Mouse (Mus musculus) lung, embryonic 15.5 days (tissue): ENCODE results near the gene Pnrc2. TPM values are rescaled to one million over a fixed set of nuclear protein-coding genes. Genes with fewer than 3 reads are reported as not detected.

ENCODE experiments used
- ATAC-seq: fragments of 200-750 bp; cut with Nextera tagmentation; 2 replicates; pipeline ENCODE4 v1.8.0; 2017; ENCODE audit warnings: moderate number of reproducible peaks, borderline replicate concordance; ENCODE audit not compliant: low FRiP score, low TSS enrichment; ENCODE audit errors: extremely low read depth
- H3K27ac ChIP-seq: fragments of 300-500 bp; sonication (generic); 2 replicates; pipeline ENCODE4 v1.5.1; 2015; ENCODE audit warnings: moderate library complexity, mild to moderate bottlenecking, inconsistent platforms
- H3K27me3 ChIP-seq: fragments of 300-500 bp; sonication (generic); 2 replicates; pipeline ENCODE4 v1.6.1; 2015; ENCODE audit warnings: inconsistent platforms
- H3K36me3 ChIP-seq: fragments of 300-500 bp; sonication (generic); 2 replicates; pipeline ENCODE4 v1.6.1; 2015; ENCODE audit warnings: inconsistent platforms
- H3K4me1 ChIP-seq: fragments of 300-500 bp; sonication (generic); 2 replicates; pipeline ENCODE4 v1.6.1; 2015; ENCODE audit warnings: inconsistent platforms
- H3K4me2 ChIP-seq: fragments of 300-500 bp; sonication (generic); 2 replicates; pipeline ENCODE4 v1.6.1; 2015; ENCODE audit warnings: inconsistent platforms, mild to moderate bottlenecking, moderate library complexity
- H3K4me3 ChIP-seq: fragments of 300-500 bp; sonication (generic); 2 replicates; pipeline ENCODE4 v1.5.1; 2015; ENCODE audit warnings: mild to moderate bottlenecking, inconsistent platforms
- H3K9ac ChIP-seq: fragments of 300-500 bp; sonication (generic); 2 replicates; pipeline ENCODE4 v1.6.1; 2015; ENCODE audit warnings: inconsistent platforms
- H3K9me3 ChIP-seq: fragments of 300-500 bp; sonication (generic); 2 replicates; pipeline ENCODE4 v1.6.1; 2016; ENCODE audit warnings: inconsistent platforms
- WGBS: fragments of 180-500 bp; shearing (Covaris S2); methylation state at CpG from one replicate; pipeline ENCODE4 v1.1.7; 2015; 5-methylcytosine and 5-hydroxymethylcytosine counted together
- polyA plus RNA-seq: library from polyadenylated mRNA; unstranded; fragments of >200 nt; fragmentation: Nextera tagmentation; extraction: Ambion mirVana; gene quantifications from 2 replicates; pipeline ENCODE4 v1.2.1, GENCODE M21; 2015

The Pnrc2 gene
- polyA plus RNA-seq, 1 experiment from 2014 or later, result 220 TPM

- no peak for ATAC-seq
- H3K27ac ChIP-seq, result peak overlapping the region; percentile 99
- under 1% methylated on average over 16 of the region's 16 CpGs for WGBS
Observed at GRCm38 (mm10) chr4:135876583-135877020, 3.0 kb upstream of the Pnrc2 start.

GRCm38 (mm10) chr4:135875991-135876582 is 2.4 kb upstream of the Pnrc2 start:
- Histone ChIP-seq H3K9me3 (no peaks in the 10 kb centered on the region), H3K4me3 (peak overlapping the region; percentile 23; the same call in 1 of the 2 replicates), H3K27ac (peak overlapping the region; percentile 99), H3K9ac (peak overlapping the region; percentile 20; the same call in 1 of the 2 replicates), H3K4me2 (peak overlapping the region; percentile 56), H3K4me1 (peaks cover 43% of the 10 kb centered on the region), H3K27me3 (no peaks in the 10 kb centered on the region), H3K36me3 (peaks cover 9% of the 10 kb centered on the region)
- no peak for ATAC-seq
- WGBS, result 3% methylated on average over 9 of the region's 9 CpGs

More at GRCm38 (mm10) chr4:135876583-135877020, 3.0 kb upstream of the Pnrc2 start:
- peak overlapping the region; percentile 20; the same call in 1 of the 2 replicates for H3K9ac ChIP-seq
- H3K9me3 ChIP-seq, result no peaks in the 10 kb centered on the region
- H3K4me3 ChIP-seq, result peak overlapping the region; percentile 23
- peak overlapping the region; percentile 56 for H3K4me2 ChIP-seq
- peaks cover 7% of the 10 kb centered on the region; the same call in 1 of the 2 replicates for H3K36me3 ChIP-seq
- no peaks in the 10 kb centered on the region for H3K27me3 ChIP-seq
- peaks cover 40% of the 10 kb centered on the region for H3K4me1 ChIP-seq

GRCm38 (mm10) chr4:135875546-135875945 is 1.9 kb upstream of the Pnrc2 start:
- Histone ChIP-seq H3K27me3 (no peaks in the 10 kb centered on the region), H3K4me2 (peak overlapping the region; percentile 56), H3K4me3 (no peak overlapping the region), H3K27ac (peak overlapping the region; percentile 99), H3K9ac (peak overlapping the region; percentile 20; the same call in 1 of the 2 replicates), H3K9me3 (no peaks in the 10 kb centered on the region), H3K4me1 (peaks cover 45% of the 10 kb centered on the region), H3K36me3 (peaks cover 11% of the 10 kb centered on the region)
- ATAC-seq, result no peak
- 27% methylated on average over 7 of the region's 7 CpGs for WGBS

GRCm38 (mm10) chr4:135874564-135875535 is 1.2 kb upstream of the Pnrc2 start:
- no peak for ATAC-seq
- peak overlapping the region; percentile 70 for H3K4me2 ChIP-seq
- no peaks in the 10 kb centered on the region for H3K9me3 ChIP-seq
- no peak overlapping the region for H3K4me3 ChIP-seq
- H3K27me3 ChIP-seq, result no peaks in the 10 kb centered on the region
- peaks cover 48% of the 10 kb centered on the region for H3K4me1 ChIP-seq
- WGBS, result 73% methylated on average over 10 of the region's 10 CpGs
- peak overlapping the region; percentile 99 for H3K27ac ChIP-seq
- peaks cover 13% of the 10 kb centered on the region for H3K36me3 ChIP-seq
- peak overlapping the region; percentile 68; the same call in 1 of the 2 replicates for H3K9ac ChIP-seq

- Histone ChIP-seq H3K27ac (peak overlapping the region; percentile 99), H3K36me3 (peaks cover 16% of the 10 kb centered on the region), H3K9ac (peak overlapping the region; percentile 85), H3K27me3 (no peaks in the 10 kb centered on the region), H3K4me3 (peak overlapping the region; percentile 69), H3K4me2 (peak overlapping the region; percentile 80), H3K9me3 (no peaks in the 10 kb centered on the region), H3K4me1 (peaks cover 56% of the 10 kb centered on the region)
- 4% methylated on average over 17 of the region's 17 CpGs for WGBS
- ATAC-seq, result no peak
Observed at GRCm38 (mm10) chr4:135872589-135873391, 860 bp downstream of the Pnrc2 start.

GRCm38 (mm10) chr4:135872015-135872414 is 1.6 kb downstream of the Pnrc2 start:
- H3K9ac ChIP-seq, result peak overlapping the region; percentile 85
- H3K9me3 ChIP-seq, result no peaks in the 10 kb centered on the region
- WGBS, result 18% methylated on average over 3 of the region's 3 CpGs
- H3K4me3 ChIP-seq, result peak overlapping the region; percentile 69
- H3K27me3 ChIP-seq, result no peaks in the 10 kb centered on the region
- peaks cover 16% of the 10 kb centered on the region for H3K36me3 ChIP-seq
- H3K27ac ChIP-seq, result peak overlapping the region; percentile 99; the same call in 1 of the 2 replicates
- no peak for ATAC-seq
- peak overlapping the region; percentile 80 for H3K4me2 ChIP-seq
- peaks cover 54% of the 10 kb centered on the region for H3K4me1 ChIP-seq

- Histone ChIP-seq H3K27ac (no peak overlapping the region), H3K4me3 (peak overlapping the region; percentile 12), H3K27me3 (no peaks in the 10 kb centered on the region), H3K4me2 (peak overlapping the region; percentile 80), H3K9ac (0 out of 2 replicates have a peak overlapping the region, but pooled peaks have one; percentile 19), H3K4me1 (peaks cover 38% of the 10 kb centered on the region), H3K9me3 (no peaks in the 10 kb centered on the region), H3K36me3 (peaks cover 24% of the 10 kb centered on the region)
- ATAC-seq, result no peak
- 26% methylated on average over 2 of the region's 2 CpGs for WGBS
Observed at GRCm38 (mm10) chr4:135870227-135871023, 3.2 kb downstream of the Pnrc2 start.

GRCm38 (mm10) chr4:135868996-135869395 is 4.7 kb downstream of the Pnrc2 start:
- peaks cover 24% of the 10 kb centered on the region for H3K36me3 ChIP-seq
- H3K27ac ChIP-seq, result peak overlapping the region; percentile 31; the same call in 1 of the 2 replicates

GRCm38 (mm10) chr4:135857597-135858186 is 16.0 kb downstream of the Pnrc2 start:
- WGBS, result 3% methylated on average over 7 of the region's 7 CpGs
- peaks cover 48% of the 10 kb centered on the region for H3K4me1 ChIP-seq
- H3K9me3 ChIP-seq, result no peaks in the 10 kb centered on the region

More at GRCm38 (mm10) chr4:135868996-135869395, 4.7 kb downstream of the Pnrc2 start:
- Histone ChIP-seq H3K9me3 (no peaks in the 10 kb centered on the region), H3K4me3 (no peak overlapping the region), H3K9ac (no peak overlapping the region), H3K4me2 (no peak overlapping the region), H3K4me1 (peaks cover 24% of the 10 kb centered on the region), H3K27me3 (no peaks in the 10 kb centered on the region)
- WGBS, result 45% methylated on average over 2 of the region's 2 CpGs
- no peak for ATAC-seq

More at GRCm38 (mm10) chr4:135857597-135858186, 16.0 kb downstream of the Pnrc2 start:
- Histone ChIP-seq H3K27me3 (no peaks in the 10 kb centered on the region), H3K36me3 (peaks cover 11% of the 10 kb centered on the region; the same call in 1 of the 2 replicates), H3K4me3 (peak overlapping the region; percentile 60), H3K4me2 (peak overlapping the region; percentile 66), H3K27ac (peak overlapping the region; percentile 10; the same call in 1 of the 2 replicates), H3K9ac (peak overlapping the region; percentile 84)
- ATAC-seq, result no peak
